Mouse (Mus musculus) kidney, adult 2 months (tissue): ENCODE data around the gene Otp. TPM values are rescaled to one million over a fixed set of nuclear protein-coding genes. Genes with fewer than 3 reads are reported as not detected.

ENCODE experiments used
- DNase-seq: peaks from one replicate; pipeline ENCODE4 v3.0.0; 2021
- H3K27ac ChIP-seq: fragments of 200-500 bp; 2 replicates; pipeline ENCODE4 v1.5.1; 2012; ENCODE audit warnings: low read depth, low read length, control low read depth, inconsistent platforms; ENCODE audit not compliant: insufficient read depth
- H3K27me3 ChIP-seq: fragments of 200-500 bp; replicated peaks from 2 replicates; pipeline ENCODE4 v1.6.1; 2012; ENCODE audit warnings: mild to moderate bottlenecking, moderate library complexity, low read length, inconsistent platforms; ENCODE audit not compliant: control insufficient read depth, insufficient read depth
- H3K36me3 ChIP-seq: fragments of 200-500 bp; 2 replicates; pipeline ENCODE4 v1.6.1; 2012; ENCODE audit warnings: mild to moderate bottlenecking, moderate library complexity, low read length, inconsistent platforms; ENCODE audit not compliant: control insufficient read depth, insufficient read depth
- H3K4me1 ChIP-seq: fragments of 200-500 bp; 2 replicates; pipeline ENCODE4 v1.6.1; 2011; ENCODE audit warnings: low read length; ENCODE audit not compliant: control insufficient read depth, insufficient read depth
- H3K4me3 ChIP-seq: fragments of 200-500 bp; 2 replicates; pipeline ENCODE4 v1.5.1; 2011; ENCODE audit warnings: mild to moderate bottlenecking, low read depth, low read length, control low read depth; ENCODE audit not compliant: insufficient read depth
- CTCF ChIP-seq: fragments of 200-500 bp; conservative IDR thresholded peaks from 2 replicates; pipeline ENCODE4 v1.5.1; 2011; ENCODE audit warnings: low read depth, mild to moderate bottlenecking, control low read depth, low read length, moderate library complexity, mixed read lengths; ENCODE audit not compliant: insufficient read depth, insufficient read length
- POLR2A ChIP-seq: fragments of 200-500 bp; IDR thresholded peaks from one replicate; pipeline ENCODE4 v1.6.1; 2011; ENCODE audit warnings: low read depth, low read length, control low read depth
- WGBS: fragments of 180-500 bp; shearing (Covaris S2); methylation state at CpG from one replicate; pipeline ENCODE4 v1.1.7; 2018; 5-methylcytosine and 5-hydroxymethylcytosine counted together
- polyA plus RNA-seq: library from polyadenylated mRNA; depleted of rRNA; stranded (reverse); fragments of >200 nt; gene quantifications from 2 replicates; pipeline ENCODE4 v1.2.3, GENCODE M21; 2012

Gene Otp
- polyA plus RNA-seq, 1 experiment, result not detected

DNA sequence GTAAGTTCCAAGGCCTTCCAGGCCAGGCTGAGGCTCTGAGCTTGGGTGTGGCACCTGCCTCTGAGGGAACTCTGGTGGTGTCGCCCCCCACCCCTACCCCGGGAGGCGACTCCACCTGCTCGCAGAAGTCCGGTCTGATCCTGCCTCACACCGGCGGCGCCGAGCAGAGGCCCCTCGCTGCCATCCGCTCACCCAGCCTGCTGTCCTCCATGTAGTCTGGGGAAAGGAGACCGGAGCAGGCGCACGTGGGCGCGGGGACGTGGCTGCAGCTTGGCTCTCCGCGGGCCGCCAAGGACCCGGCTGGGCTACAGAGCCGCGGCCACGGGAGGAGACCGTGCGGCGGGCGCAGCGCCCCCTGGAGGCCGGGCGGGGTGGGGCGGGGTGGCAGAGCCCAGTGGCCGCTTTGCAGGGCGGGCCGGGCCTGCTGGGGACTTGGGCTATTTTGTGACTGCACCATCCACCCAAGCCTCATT, 6.9 kb upstream of the Otp start:
- Histone ChIP-seq H3K27ac (no peak overlapping the region), H3K36me3 (no peaks in the 10 kb centered on the region), H3K4me3 (peak overlapping the region; percentile 23; the same call in 1 of the 2 replicates), H3K4me1 (no peaks in the 10 kb centered on the region), H3K27me3 (peaks cover 15% of the 10 kb centered on the region)
- peak; percentile 34 for TF ChIP-seq CTCF
- no peak for TF ChIP-seq POLR2A
- 3% methylated on average over 33 of the region's 35 CpGs for WGBS
- no peak for DNase-seq

GRCm38 (mm10) chr13:94869541-94869940, 5.9 kb upstream of the Otp start:
- H3K27ac ChIP-seq, result no peak overlapping the region
- 13% methylated on average over 8 of the region's 8 CpGs for WGBS
- H3K4me1 ChIP-seq, result no peaks in the 10 kb centered on the region
- H3K4me3 ChIP-seq, result no peak overlapping the region
- no peak for DNase-seq
- no peaks in the 10 kb centered on the region for H3K36me3 ChIP-seq
- TF ChIP-seq POLR2A, result no peak
- TF ChIP-seq CTCF, result no peak
- peaks cover 16% of the 10 kb centered on the region for H3K27me3 ChIP-seq

GRCm38 (mm10) chr13:94870071-94870460, 5.3 kb upstream of the Otp start:
- no peaks in the 10 kb centered on the region for H3K36me3 ChIP-seq
- H3K4me3 ChIP-seq, result no peak overlapping the region
- TF ChIP-seq POLR2A (no peak), CTCF (no peak)
- H3K27ac ChIP-seq, result no peak overlapping the region
- H3K4me1 ChIP-seq, result no peaks in the 10 kb centered on the region
- 7% methylated on average over 9 of the region's 9 CpGs for WGBS
- no peak for DNase-seq
- peaks cover 20% of the 10 kb centered on the region for H3K27me3 ChIP-seq

DNA sequence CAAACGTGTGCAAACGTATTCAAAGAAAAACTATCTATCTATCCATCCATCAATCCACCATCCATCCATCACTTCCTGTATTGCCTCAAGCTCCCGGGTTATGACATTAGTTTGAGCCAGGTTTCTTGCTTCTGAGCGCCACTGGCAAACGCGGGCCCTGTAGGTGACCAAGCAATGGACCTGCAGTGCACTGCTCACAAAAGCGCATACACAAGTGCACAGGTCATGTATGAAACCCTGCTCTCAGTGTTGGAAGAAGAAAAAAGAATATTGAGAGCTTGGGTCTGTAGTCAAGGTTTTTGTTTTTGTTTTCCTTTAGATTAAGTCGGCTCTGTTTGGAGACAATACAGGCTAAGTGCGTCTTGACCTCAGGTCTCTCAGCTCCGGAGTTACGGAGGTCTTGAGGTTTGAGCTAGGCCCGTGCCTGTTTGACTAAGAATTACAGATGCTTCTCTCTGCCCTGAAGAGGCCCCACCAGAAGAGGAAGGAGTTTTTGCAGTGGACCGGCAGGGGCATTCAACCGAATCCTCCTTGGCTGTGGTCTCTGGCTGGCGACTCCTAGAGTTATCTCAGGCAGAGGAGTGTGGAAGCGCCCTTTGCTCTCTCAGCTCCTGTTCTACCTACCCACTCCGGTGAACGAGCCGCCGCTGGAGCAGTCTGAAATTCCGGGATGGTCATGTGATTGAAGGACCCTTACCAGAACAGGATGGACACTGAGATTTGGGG, 4.8 kb upstream of the Otp start:
- WGBS, result 5% methylated on average over 21 of the region's 21 CpGs
- H3K27ac ChIP-seq, result no peak overlapping the region
- H3K27me3 ChIP-seq, result peaks cover 23% of the 10 kb centered on the region
- H3K4me1 ChIP-seq, result no peaks in the 10 kb centered on the region
- DNase-seq, result no peak
- TF ChIP-seq CTCF (no peak), POLR2A (no peak)
- no peak overlapping the region for H3K4me3 ChIP-seq
- H3K36me3 ChIP-seq, result no peaks in the 10 kb centered on the region

GRCm38 (mm10) chr13:94871806-94872320, 3.5 kb upstream of the Otp start:
- H3K4me3 ChIP-seq, result no peak overlapping the region
- no peaks in the 10 kb centered on the region for H3K36me3 ChIP-seq
- peaks cover 26% of the 10 kb centered on the region for H3K27me3 ChIP-seq
- no peak for TF ChIP-seq POLR2A
- TF ChIP-seq CTCF, result no peak
- H3K4me1 ChIP-seq, result no peaks in the 10 kb centered on the region
- 6% methylated on average over 7 of the region's 7 CpGs for WGBS
- no peak overlapping the region for H3K27ac ChIP-seq
- no peak for DNase-seq

GRCm38 (mm10) chr13:94872439-94872838, 3.0 kb upstream of the Otp start:
- TF ChIP-seq CTCF (no peak), POLR2A (no peak)
- H3K27me3 ChIP-seq, result peaks cover 26% of the 10 kb centered on the region
- WGBS, result 5% methylated on average over 19 of the region's 19 CpGs
- no peak for DNase-seq
- H3K4me1 ChIP-seq, result no peaks in the 10 kb centered on the region
- H3K27ac ChIP-seq, result no peak overlapping the region
- no peak overlapping the region for H3K4me3 ChIP-seq
- no peaks in the 10 kb centered on the region for H3K36me3 ChIP-seq

- Histone ChIP-seq H3K4me3 (no peak overlapping the region), H3K36me3 (no peaks in the 10 kb centered on the region), H3K4me1 (no peaks in the 10 kb centered on the region), H3K27ac (no peak overlapping the region), H3K27me3 (peaks cover 25% of the 10 kb centered on the region)
- no peak for DNase-seq
- TF ChIP-seq CTCF (no peak), POLR2A (no peak)
- WGBS, result 3% methylated on average over 54 of the region's 54 CpGs
Measured at GRCm38 (mm10) chr13:94873111-94874038, 2.0 kb upstream of the Otp start.
